Mouse (Mus musculus): ENCODE measurements around the gene Fam221b. TPM values are rescaled to one million over a fixed set of nuclear protein-coding genes. Genes with fewer than 3 reads are reported as not detected.

Gene Fam221b
- not detected in 2 replicates for polyA plus RNA-seq (2012; rRNA removed; ENCODE audit: low replicate concordance)

DNA sequence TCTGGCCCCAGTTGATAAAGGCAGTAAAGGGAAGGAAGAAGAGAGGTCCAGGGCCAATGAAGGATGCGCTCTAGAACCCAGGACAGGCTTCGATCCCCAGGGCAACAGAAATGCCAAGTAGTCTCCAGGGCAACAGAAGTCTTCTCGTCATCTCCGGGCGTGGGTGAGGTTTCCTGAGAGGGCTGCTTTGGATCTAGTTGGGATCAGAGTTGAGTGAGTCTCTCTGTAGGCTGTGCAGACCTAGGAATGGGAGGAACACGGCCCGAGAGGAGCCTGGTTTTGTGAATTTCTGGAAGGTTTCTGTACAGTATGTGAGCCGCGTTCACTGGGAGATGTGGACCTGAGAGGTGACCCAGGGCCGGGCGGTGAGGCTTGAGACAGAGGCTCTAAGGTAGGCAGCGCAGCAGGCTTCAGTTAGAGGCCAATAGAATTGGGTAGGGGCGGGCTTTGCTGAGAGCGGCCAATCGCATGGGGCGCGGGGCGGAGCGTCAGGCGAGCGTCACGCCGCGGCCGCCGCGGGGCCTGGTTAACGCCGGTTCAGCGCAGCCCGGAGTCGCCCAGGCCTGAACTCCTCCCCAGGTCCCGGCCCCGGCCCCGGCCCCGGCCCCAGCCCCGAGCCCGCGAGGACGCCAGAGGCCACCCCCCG lies at the start of gene Fam221b, which contains the start of gene Tmem8b:
Gene Fam221b, minus strand, starts transcription at position 364 of the 646 bp plus-strand sequence.
Gene Tmem8b, plus strand, starts transcription at position 190 of the 646 bp plus-strand sequence.

DNA sequence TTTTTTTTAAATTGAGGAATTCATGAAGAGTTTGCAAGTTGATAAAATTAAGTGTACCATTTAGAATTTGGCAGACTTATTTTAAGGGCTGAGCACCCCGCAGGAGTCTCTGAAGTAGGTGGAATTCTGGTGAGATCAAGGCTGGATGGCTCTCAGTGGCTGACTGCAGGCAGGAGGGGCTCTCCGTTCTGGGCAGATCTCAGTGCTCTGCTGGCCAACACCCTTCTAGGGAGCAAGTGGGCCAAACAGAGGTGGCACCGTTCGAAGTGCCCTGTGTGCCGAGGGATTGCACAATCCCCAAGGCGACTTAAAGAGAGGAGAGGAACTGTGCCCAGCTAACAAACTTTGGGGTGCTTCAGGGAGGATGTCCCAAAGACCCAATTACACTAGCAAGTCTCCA lies 40.9 kb upstream of the Fam221b start, which contains the start of gene Olfr71:
Gene Olfr71, minus strand, starts transcription at position 387 of the 400 bp plus-strand sequence.

DNA sequence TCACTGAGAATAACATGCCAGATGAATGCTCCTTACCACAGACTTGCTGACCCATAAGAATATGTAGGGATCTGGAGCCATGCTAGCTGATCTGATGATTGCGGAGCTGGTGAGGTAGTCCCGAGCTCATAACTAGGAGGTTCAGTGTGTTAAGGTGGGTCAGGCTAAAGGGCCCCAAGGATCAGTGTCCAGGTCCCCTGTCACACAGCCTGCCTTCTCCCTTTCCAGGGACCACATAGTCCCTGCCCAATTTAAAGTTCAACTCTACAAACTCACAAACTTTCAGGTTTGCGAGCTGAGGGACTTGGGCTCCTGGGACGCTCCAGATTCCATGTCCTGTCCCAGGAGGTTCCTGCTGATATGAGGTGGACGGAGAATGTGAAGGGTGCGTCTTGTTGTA lies 31.8 kb upstream of the Fam221b start, which contains the start of gene Olfr70:
Gene Olfr70, minus strand, starts transcription at position 101 of the 400 bp plus-strand sequence.

DNA sequence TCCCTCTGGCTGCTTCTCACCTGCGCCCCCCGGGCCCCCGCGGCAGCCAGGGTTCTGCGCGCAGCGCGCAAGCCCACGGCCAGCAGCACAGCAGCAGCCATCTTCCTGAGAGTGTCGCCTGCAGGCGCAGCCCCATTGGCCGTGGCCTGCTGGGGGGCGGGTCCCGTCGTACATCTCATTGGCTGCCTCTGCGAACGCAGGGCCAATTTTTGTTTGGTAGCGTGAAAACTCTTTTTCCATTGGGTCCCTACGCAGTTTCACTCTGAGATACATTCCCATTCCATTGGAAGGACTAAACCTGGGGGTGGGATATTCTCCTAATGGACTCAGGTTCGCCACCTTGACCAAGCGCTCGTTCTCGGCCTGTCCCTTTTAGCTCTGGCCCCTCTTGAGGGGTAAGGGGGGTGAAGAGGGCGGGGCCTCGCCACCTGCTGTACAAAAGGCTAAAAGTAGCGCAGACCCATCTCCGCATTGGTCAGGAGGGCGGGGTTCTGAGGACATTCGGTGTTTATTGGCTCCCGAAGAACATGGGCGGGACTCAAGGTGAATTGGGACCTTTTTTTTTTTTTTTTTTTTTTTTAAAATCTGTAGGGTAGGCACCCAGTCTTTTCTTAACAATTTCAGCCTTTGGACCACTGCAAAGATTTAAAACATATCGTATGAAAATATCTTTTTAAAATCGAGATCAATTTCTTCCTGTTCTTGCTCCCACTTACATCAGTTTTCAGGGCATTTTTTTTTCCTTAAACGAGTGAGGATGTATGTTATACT lies 12.4 kb downstream of the Fam221b start, which contains the start of gene Hint2:
Gene Hint2, minus strand, starts transcription at position 128 of the 771 bp plus-strand sequence.

DNA sequence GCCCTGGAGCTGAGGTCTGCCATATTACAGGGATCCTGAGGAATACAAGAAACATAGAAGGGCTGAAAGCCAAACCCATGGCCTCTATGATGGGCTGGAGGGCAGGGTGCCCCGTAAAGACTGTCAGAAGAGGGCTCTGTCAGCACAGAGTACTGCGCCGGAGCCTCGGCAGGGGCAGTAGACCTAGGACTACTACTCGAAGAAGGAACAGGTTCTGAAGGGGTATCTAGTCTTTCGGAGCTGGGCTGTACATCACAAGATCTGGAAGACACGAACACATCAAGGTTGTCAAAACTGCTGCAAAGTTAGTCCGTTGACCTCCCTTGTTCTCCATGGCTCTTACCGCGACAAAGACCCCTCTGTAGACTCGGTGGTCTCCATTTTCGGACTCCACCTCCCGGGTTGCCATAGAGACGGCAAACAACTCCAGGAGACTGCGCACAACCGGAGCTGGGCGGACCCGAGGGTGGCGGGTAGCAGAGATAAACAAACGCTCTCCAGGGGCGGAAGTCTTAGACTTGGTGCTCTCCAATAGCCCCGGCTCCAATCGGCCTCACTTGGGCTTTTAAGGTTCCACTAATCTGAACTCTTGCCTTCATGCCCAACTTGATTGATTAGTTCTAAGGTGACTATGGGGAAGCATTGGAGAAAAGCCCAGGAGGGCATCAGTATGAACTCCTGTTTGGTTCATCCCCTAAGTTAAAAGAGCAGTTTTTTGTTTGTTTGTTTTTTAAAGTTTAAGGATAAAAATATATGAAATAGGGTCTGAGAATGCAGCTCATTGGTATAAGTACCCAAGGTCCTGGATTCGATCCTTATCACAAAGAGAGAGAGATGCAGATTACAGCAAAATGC lies 15.6 kb downstream of the Fam221b start, which contains the start of gene Spag8:
Gene Spag8, minus strand, starts transcription at position 434 of the 855 bp plus-strand sequence.

DNA sequence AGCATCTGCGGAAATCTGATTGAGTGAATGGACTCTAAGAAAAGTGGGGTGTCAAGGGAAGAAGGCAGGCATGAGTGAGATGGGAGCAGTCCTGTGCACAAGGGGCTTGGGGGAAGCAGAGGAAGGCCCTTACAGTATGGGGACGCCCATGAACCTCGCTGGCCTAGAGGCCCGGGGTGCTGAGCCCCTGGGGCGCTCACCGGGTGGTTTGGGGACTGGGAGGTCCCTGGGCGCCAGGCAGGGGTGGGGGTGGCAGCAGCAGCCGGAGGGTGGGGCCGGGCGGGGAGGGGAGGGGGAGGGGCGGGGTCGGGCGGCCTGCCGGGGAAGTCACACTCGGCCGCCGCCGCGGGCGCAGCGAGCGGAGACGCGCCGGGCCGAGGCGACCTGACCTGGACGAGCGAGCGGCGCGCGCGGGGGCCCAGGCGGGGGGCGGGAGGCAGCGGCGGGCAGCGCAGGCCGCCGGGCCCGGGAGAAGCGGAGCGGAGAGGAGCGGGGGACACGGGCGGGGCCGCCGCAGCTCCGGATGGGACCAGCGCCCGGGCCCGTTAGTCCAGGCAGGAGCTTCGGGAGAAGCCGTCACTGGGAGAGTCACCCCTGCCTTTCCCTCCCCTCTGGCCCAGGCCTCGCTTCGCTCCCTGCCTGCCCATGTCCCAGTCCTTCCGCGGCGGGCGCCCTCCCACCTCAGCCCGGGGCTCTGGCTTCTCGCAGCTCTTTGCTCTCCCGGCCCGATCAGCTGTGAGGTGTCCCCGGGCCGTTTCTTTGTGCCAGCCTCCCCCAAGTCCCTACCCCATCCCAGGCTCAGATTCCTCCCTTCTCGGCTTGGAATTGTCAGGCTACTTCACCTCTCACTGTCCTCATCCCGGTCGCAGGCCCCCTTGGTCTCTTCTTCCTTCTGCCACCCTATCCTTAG lies 37.6 kb downstream of the Fam221b start, which contains the start of gene Npr2:
Gene Npr2, plus strand, starts transcription at position 890 of the 910 bp plus-strand sequence.

Other genes with a start within 250 kb of the Fam221b start
- 0.15 and 0.32 TPM in 2 replicates for gene Fam166b, start 240.0 kb downstream of the Fam221b start, polyA plus RNA-seq (2012; rRNA removed; ENCODE audit: low replicate concordance)
- gene Tesk1, start 227.2 kb downstream of the Fam221b start, polyA plus RNA-seq (2012; rRNA removed; ENCODE audit: low replicate concordance): 82.2 and 96.7 TPM in 2 replicates
- 2.3 and 3.4 TPM in 2 replicates for gene Cd72, start 214.5 kb downstream of the Fam221b start, polyA plus RNA-seq (2012; rRNA removed; ENCODE audit: low replicate concordance)
- gene Sit1, start 185.4 kb downstream of the Fam221b start, polyA plus RNA-seq (2012; rRNA removed; ENCODE audit: low replicate concordance): 1.0 and 1.3 TPM in 2 replicates
- 470 and 876 TPM in 2 replicates for gene Ccdc107, start 176.2 kb downstream of the Fam221b start, polyA plus RNA-seq (2012; rRNA removed; ENCODE audit: low replicate concordance)
- gene Arhgef39, start 169.4 kb downstream of the Fam221b start, polyA plus RNA-seq (2012; rRNA removed; ENCODE audit: low replicate concordance): 41.0 and 46.8 TPM in 2 replicates
- gene Car9, start 162.2 kb downstream of the Fam221b start, polyA plus RNA-seq (2012; rRNA removed; ENCODE audit: low replicate concordance): 55.7 and 182 TPM in 2 replicates
- 26.4 and 45.4 TPM in 2 replicates for gene Tpm2, start 145.4 kb downstream of the Fam221b start, polyA plus RNA-seq (2012; rRNA removed; ENCODE audit: low replicate concordance)
- gene Creb3, start 106.8 kb downstream of the Fam221b start, polyA plus RNA-seq (2012; rRNA removed; ENCODE audit: low replicate concordance): 123 and 169 TPM in 2 replicates
- 45.3 and 46.9 TPM in 2 replicates for gene Tln1, start 106.5 kb downstream of the Fam221b start, polyA plus RNA-seq (2012; rRNA removed; ENCODE audit: low replicate concordance)
- 27.0 and 43.1 TPM in 2 replicates for gene Rgp1, start 90.4 kb downstream of the Fam221b start, polyA plus RNA-seq (2012; rRNA removed; ENCODE audit: low replicate concordance)
- 6.5 and 8.3 TPM in 2 replicates for gene Gba2, start 90.3 kb downstream of the Fam221b start, polyA plus RNA-seq (2012; rRNA removed; ENCODE audit: low replicate concordance)
- gene Msmp, start 84.7 kb downstream of the Fam221b start, polyA plus RNA-seq (2012; rRNA removed; ENCODE audit: low replicate concordance): 0.26 TPM in 1 of 2 replicates, not detected in the other
- gene Npr2, start 37.2 kb downstream of the Fam221b start, polyA plus RNA-seq (2012; rRNA removed; ENCODE audit: low replicate concordance): 4.7 and 10.2 TPM in 2 replicates
- 0.52 and 0.68 TPM in 2 replicates for gene Spag8, start 15.6 kb downstream of the Fam221b start, polyA plus RNA-seq (2012; rRNA removed; ENCODE audit: low replicate concordance)
- gene Hint2, start 12.7 kb downstream of the Fam221b start, polyA plus RNA-seq (2012; rRNA removed; ENCODE audit: low replicate concordance): 62.8 and 89.1 TPM in 2 replicates
- gene Tmem8b, start 174 bp downstream of the Fam221b start, polyA plus RNA-seq (2012; rRNA removed; ENCODE audit: low replicate concordance): 4.5 and 6.5 TPM in 2 replicates
- not detected in 2 replicates for gene Olfr70, start 31.7 kb upstream of the Fam221b start, polyA plus RNA-seq (2012; rRNA removed; ENCODE audit: low replicate concordance)
- not detected in 2 replicates for gene Olfr71, start 41.1 kb upstream of the Fam221b start, polyA plus RNA-seq (2012; rRNA removed; ENCODE audit: low replicate concordance)
- gene Hrct1, start 58.0 kb upstream of the Fam221b start, polyA plus RNA-seq (2012; rRNA removed; ENCODE audit: low replicate concordance): 2.7 and 2.8 TPM in 2 replicates
- 0.65 and 0.94 TPM in 2 replicates for gene Spaar, start 60.9 kb upstream of the Fam221b start, polyA plus RNA-seq (2012; rRNA removed; ENCODE audit: low replicate concordance)
- gene Olfr159, start 101.9 kb upstream of the Fam221b start, polyA plus RNA-seq (2012; rRNA removed; ENCODE audit: low replicate concordance): not detected in 2 replicates
- gene Olfr156, start 154.8 kb upstream of the Fam221b start, polyA plus RNA-seq (2012; rRNA removed; ENCODE audit: low replicate concordance): not detected in 2 replicates
- not detected in 2 replicates for gene Olfr157, start 171.1 kb upstream of the Fam221b start, polyA plus RNA-seq (2012; rRNA removed; ENCODE audit: low replicate concordance)
- not detected in 2 replicates for gene Olfr155, start 182.4 kb upstream of the Fam221b start, polyA plus RNA-seq (2012; rRNA removed; ENCODE audit: low replicate concordance)
- 1.3 and 3.3 TPM in 2 replicates for gene Reck, start 206.4 kb upstream of the Fam221b start, polyA plus RNA-seq (2012; rRNA removed; ENCODE audit: low replicate concordance)